Mouse (Mus musculus) small intestine, adult 2 months (tissue): Measurements from ENCODE around the gene Gnpnat1. TPM values are rescaled to one million over a fixed set of nuclear protein-coding genes. Genes with fewer than 3 reads are reported as not detected.

Experiments used
- H3K27ac ChIP-seq: fragments of 200-500 bp; 2 replicates; pipeline ENCODE4 v1.5.1; 2012; ENCODE audit warnings: low read depth, low read length, control low read depth, inconsistent platforms; ENCODE audit not compliant: insufficient read depth
- H3K27me3 ChIP-seq: fragments of 200-500 bp; 2 replicates; pipeline ENCODE4 v1.6.1; 2012; ENCODE audit warnings: mild to moderate bottlenecking, moderate library complexity, low read length, inconsistent platforms; ENCODE audit not compliant: control insufficient read depth, insufficient read depth
- H3K36me3 ChIP-seq: fragments of 200-500 bp; 2 replicates; pipeline ENCODE4 v1.6.1; 2012; ENCODE audit warnings: mild to moderate bottlenecking, low read length, control low read depth, inconsistent platforms; ENCODE audit not compliant: control insufficient read depth, insufficient read depth
- H3K4me1 ChIP-seq: fragments of 200-500 bp; 2 replicates; pipeline ENCODE4 v1.6.1; 2012; ENCODE audit warnings: low read length, inconsistent platforms, mixed read lengths; ENCODE audit not compliant: control insufficient read depth, insufficient read depth, insufficient read length
- H3K4me3 ChIP-seq: fragments of 200-500 bp; 2 replicates; pipeline ENCODE4 v1.5.1; 2012; ENCODE audit warnings: low read depth, mild to moderate bottlenecking, control low read depth, inconsistent platforms, low read length, moderate library complexity
- CTCF ChIP-seq: fragments of 200-500 bp; IDR thresholded peaks from 2 replicates; pipeline ENCODE4 v1.5.1; 2012; ENCODE audit warnings: low read depth, mild to moderate bottlenecking, control low read depth, inconsistent platforms, low read length, moderate library complexity, mixed read lengths; ENCODE audit not compliant: insufficient replicate concordance, insufficient read length; ENCODE audit errors: extremely low read depth
- POLR2A ChIP-seq: fragments of 200-500 bp; IDR thresholded peaks from 2 replicates; pipeline ENCODE4 v1.6.1; 2012; ENCODE audit warnings: low read depth, mild to moderate bottlenecking, control low read depth, inconsistent platforms, low read length, moderate library complexity
- WGBS: fragments of 180-500 bp; shearing (Covaris S2); methylation state at CpG from one replicate; pipeline ENCODE4 v1.1.7; 2018; 5-methylcytosine and 5-hydroxymethylcytosine counted together
- polyA plus RNA-seq: library from polyadenylated mRNA; depleted of rRNA; stranded (reverse); fragments of >200 nt; gene quantifications from 2 replicates; pipeline ENCODE4 v1.2.3, GENCODE M21; 2012

Gene Gnpnat1
- polyA plus RNA-seq, 1 experiment = 1.2 TPM

DNA sequence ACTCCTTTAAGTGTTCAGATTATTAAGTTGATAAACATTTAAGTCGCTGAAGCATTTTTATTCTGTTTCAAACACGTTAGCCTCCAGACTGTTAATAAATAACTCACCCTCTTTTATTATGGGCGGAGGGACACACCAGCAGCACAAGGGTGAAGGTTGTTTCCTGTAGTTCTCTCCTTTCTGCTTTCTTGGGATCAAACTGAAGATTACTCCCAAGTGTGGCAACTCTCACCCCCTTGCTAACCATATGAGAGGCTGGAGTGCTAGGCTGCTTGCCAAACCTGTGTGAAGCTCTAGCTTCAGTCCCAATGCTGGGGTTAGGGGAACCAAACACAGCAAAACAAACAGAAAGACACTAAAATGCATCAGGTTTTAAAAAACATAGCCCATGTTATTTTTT is 25.9 kb downstream of the Gnpnat1 start:
- 25% methylated on average over 3 of the region's 3 CpGs for WGBS
- TF ChIP-seq CTCF = no peak
- no peak for TF ChIP-seq POLR2A
- H3K4me1 ChIP-seq = no peaks in the 10 kb centered on the region
- no peaks in the 10 kb centered on the region for H3K27me3 ChIP-seq
- H3K36me3 ChIP-seq = peaks cover 16% of the 10 kb centered on the region
- H3K27ac ChIP-seq = peak overlapping the region; percentile 86
- no peak overlapping the region for H3K4me3 ChIP-seq

DNA sequence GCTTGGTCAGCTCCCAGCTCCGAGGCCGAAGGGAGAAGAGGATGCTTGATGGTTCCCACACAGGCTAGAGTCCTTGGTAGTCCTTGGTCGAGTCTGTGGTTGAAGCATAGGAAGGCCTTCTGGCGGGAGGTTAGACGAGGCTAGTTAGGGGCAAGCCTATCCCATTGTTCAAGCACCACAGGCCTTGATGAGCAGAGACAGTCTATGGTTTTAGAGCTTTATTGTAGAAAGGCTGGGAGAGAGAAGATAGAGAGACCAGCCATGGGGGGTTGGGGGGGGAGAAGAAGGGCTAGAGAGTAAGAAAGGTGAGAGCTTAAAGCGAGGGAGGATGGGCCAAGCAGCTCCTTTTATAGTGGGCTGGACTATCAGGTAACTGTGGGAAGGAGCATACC is 39.5 kb downstream of the Gnpnat1 start:
- no peaks in the 10 kb centered on the region for H3K27me3 ChIP-seq
- TF ChIP-seq POLR2A = no peak
- H3K27ac ChIP-seq = no peak overlapping the region
- H3K36me3 ChIP-seq = peaks cover 18% of the 10 kb centered on the region
- WGBS = 90% methylated on average over 6 of the region's 6 CpGs
- no peaks in the 10 kb centered on the region for H3K4me1 ChIP-seq
- H3K4me3 ChIP-seq = no peak overlapping the region

DNA sequence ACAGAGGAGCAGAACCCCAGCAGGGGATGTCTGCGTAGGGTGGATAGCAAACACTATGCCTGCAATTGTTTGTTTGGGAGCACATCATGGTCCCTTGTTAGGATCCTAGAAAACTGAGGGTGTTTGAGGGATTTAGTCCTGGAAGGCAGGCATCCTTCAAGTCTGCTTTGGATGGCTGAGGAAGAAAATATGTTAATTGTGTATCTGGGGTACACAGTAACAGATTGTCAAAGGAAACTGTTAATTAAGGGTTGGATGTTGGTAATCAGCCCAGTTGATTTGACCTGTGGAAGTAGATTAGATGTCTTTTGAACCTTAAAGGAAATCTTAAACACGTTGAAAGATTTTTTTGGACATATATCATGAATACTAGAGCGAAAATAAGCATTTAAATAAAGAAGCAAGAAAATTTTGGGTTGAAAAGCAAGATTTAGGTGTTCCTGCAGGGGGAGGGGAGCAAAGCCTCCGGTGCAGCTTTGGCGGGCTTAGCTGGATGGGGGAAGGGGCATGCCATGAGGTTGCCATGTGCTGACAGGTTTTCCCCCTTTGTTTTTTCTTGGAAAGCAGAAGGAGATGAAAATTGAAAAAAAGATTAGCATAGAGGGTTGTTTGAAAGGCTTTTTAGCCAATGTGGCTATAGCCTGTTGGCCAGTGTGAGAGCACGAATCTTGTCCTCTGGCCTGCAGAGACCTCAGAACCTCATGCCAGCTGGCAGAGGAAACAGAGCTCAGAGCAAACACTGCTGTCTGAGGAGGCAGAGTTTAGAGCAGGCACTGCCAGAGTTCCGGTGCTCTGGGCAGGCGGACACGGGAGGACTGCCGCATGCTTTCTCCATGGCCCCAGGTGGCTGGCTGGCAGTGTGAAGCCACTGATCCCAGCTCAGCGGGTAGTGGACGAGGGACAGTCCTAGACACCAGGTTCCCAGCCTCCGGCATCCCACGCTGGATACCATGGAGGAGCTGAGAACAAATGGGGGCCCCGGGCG is 40.2 kb downstream of the Gnpnat1 start:
- H3K27ac ChIP-seq = no peak overlapping the region
- 90% methylated on average over 16 of the region's 16 CpGs for WGBS
- H3K4me1 ChIP-seq = no peaks in the 10 kb centered on the region
- H3K4me3 ChIP-seq = no peak overlapping the region
- TF ChIP-seq CTCF = no peak
- no peak for TF ChIP-seq POLR2A
- no peaks in the 10 kb centered on the region for H3K27me3 ChIP-seq
- peaks cover 13% of the 10 kb centered on the region for H3K36me3 ChIP-seq

DNA sequence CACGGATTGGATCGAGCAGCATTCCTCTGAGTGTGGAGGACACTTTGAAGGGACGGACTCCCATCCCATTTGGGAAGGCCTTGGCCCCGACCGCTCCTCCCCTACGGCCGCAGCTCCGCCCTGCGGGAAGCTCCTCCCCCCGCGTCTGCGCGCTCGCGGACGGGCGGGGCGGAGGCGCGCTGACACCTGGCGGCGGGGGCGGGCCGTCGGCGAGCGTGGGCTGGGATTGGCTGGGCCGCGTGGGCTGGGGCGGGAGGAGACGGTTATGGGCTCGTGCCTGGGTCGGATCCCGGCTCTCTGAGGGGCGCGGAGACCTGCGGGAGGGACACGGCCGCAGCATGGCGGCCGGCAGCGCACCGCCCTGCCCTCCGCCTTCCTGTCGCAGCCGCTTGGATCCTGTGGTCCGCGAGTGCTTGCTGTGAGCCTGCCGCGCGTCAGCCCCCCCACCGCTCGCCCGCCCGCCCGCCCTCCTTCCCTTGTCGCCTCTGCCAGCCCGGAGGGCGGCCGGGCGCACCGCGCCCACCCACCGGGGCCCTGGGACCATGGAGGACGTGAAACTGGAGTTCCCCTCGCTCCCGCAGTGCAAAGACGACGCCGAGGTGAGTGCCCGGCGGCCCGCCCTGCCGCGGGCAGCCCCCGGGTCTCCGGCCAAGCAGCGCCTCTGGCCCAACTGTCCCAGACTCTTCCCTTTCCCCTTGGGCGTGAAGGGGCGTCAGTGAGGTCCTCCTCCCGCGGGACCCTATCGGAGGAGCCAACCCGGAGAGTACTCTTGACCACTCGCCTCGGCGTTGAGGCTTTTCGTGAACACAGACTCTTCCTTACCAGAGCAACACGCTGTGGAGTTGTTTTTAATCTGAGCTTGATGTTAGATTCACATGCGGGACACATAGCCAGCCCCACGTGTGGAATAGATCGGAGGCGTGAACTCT is 53.5 kb downstream of the Gnpnat1 start, which contains the start of gene Styx:
Gene Styx, plus strand, starts transcription at position 163 of the 929 bp plus-strand sequence.
- under 1% methylated on average over 86 of the region's 93 CpGs for WGBS
- Histone ChIP-seq H3K27ac (no peak within 1 kb of the TSS; the same call in 1 of the 2 replicates), H3K4me1 (no peaks in the 10 kb centered on the region; the same call in 1 of the 2 replicates)

DNA sequence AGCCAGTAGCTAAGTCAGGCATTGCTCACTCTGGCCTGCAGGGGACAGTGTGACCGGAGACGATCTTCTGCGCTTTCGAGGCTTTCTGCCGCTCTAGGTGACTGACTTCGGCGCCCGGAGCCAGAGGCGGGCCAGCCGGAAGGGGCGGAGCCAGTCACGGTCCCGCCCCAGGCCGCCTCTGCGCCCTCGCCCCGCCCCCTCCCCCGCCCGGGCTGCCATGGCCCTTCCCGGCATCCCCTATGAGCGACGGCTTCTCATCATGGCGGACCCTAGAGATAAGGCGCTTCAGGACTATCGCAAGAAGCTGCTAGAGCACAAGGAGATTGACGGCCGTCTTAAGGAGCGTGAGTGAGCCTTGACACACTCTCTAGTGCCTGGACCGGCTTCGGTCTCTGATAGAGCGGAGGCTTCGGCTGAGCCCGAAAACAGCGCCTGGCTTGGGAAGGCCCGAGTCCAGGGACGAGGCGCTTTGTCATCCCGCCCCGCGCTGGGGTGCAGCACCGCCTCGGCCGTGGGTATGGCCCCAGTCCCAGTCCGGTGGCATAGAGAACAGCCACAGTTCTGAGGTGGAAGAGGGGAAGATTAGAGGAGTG is 75.0 kb downstream of the Gnpnat1 start, which contains the start of gene Psmc6:
Gene Psmc6, plus strand, starts transcription at position 200 of the 593 bp plus-strand sequence.
- under 1% methylated on average over 44 of the region's 44 CpGs for WGBS
- H3K27ac ChIP-seq = peak within 1 kb of the TSS; percentile 83
- H3K36me3 ChIP-seq = peaks cover 18% of the 10 kb centered on the region
- no peaks in the 10 kb centered on the region for H3K4me1 ChIP-seq
- H3K27me3 ChIP-seq = no peaks in the 10 kb centered on the region
- peak within 1 kb of the TSS; percentile 88 for H3K4me3 ChIP-seq
- TF ChIP-seq POLR2A = peak; percentile 87; the same call in 1 of the 2 replicates
- peak; percentile 96; the same call in 1 of the 2 replicates for TF ChIP-seq CTCF

More for the DNA sequence above, 53.5 kb downstream of the Gnpnat1 start, which contains the start of gene Styx:
- Histone ChIP-seq H3K27me3 (no peaks in the 10 kb centered on the region), H3K36me3 (peaks cover 14% of the 10 kb centered on the region), H3K4me3 (peak within 1 kb of the TSS; percentile 74)
- TF ChIP-seq POLR2A (peak; percentile 31; the same call in 1 of the 2 replicates), CTCF (no peak)

GRCm38 (mm10) chr14:45329018-45329588 is 75.6 kb downstream of the Gnpnat1 start:
- Histone ChIP-seq H3K4me3 (peak overlapping the region; percentile 38), H3K27me3 (no peaks in the 10 kb centered on the region), H3K27ac (peak overlapping the region; percentile 2; the same call in 1 of the 2 replicates), H3K4me1 (no peaks in the 10 kb centered on the region), H3K36me3 (peaks cover 15% of the 10 kb centered on the region)
- 9% methylated on average over 8 of the region's 8 CpGs for WGBS
- TF ChIP-seq POLR2A = no peak
- no peak for TF ChIP-seq CTCF
